ENCODE assay signal across 8 mouse cellular contexts in genomic region chr17:70738168-70738854, GRCm38 (mm10).
A peak's percentile ranks its signal among the peaks of the same experiment; 100 is the strongest.
DNase-seq lines count a peak whose midpoint lies in the region; ATAC-seq and TF ChIP-seq lines count a peak whose summit lies in the region.

No protein-coding gene starts in this region.

- ATAC-seq in megakaryocyte, adult 5-6 weeks (ENCODE audit: poor library complexity, severe bottlenecking) = peak; percentile 70

- DNase-seq in R1 (ENCODE audit: low read depth, low spot score) = peak; percentile 98
- DNase-seq in cerebellum, postnatal 4 days (ENCODE audit: low spot score in 2 of 2) = peak; percentile 64 to 75
- DNase-seq in gastrocnemius, postnatal 14 days = peak; percentile 90
- DNase-seq in induced T-regulatory cell, adult 2 months (ENCODE audit: low read depth) = peak; percentile 62
- DNase-seq in left cerebral cortex, adult 2 months (ENCODE audit: extremely low spot score in 1 of 2, low spot score in 2 of 2) = peak; percentile 70 to 71
- DNase-seq in right cerebral cortex, postnatal 14 days = peak; percentile 74
- DNase-seq in urinary bladder, postnatal 25 days (ENCODE audit: low spot score) = peak; percentile 81

- peak; percentile 75 for TF ChIP-seq CTCF in left cerebral cortex, adult 2 months (IDR thresholded peaks at IDR 0.05)

- intact Hi-C loops in gastrocnemius, postnatal 14 days (cut with DNase I; ENCODE audit: low total_unique reads) = no loop called here
- intact Hi-C loops in left cerebral cortex, adult 2 months (cut with DNase I) = no loop called here

- no peak overlapping the region for H3K4me3 ChIP-seq in left cerebral cortex, adult 2 months

- peak overlapping the region; percentile 63 for H3K27ac ChIP-seq in left cerebral cortex, adult 2 months
